Mouse (Mus musculus) liver, postnatal 0 days (tissue): ENCODE data around the gene Polr1a. TPM values are rescaled to one million over a fixed set of nuclear protein-coding genes. Genes with fewer than 3 reads are reported as not detected.

Source experiments
- ATAC-seq: fragments of 200-750 bp; cut with Nextera tagmentation; 2 replicates; pipeline ENCODE4 v1.8.0; 2017; ENCODE audit warnings: mild to moderate bottlenecking, moderate library complexity
- DNase-seq: peaks from one replicate; pipeline ENCODE4 v3.0.0-alpha.2; 2016
- H3K27ac ChIP-seq: fragments of 300-500 bp; sonication (generic); 2 replicates; pipeline ENCODE4 v1.5.1; 2014; ENCODE audit warnings: antibody characterized with exemption, moderate library complexity, mild to moderate bottlenecking, low read depth
- H3K27me3 ChIP-seq: fragments of 300-500 bp; sonication (generic); 2 replicates; pipeline ENCODE4 v1.6.1; 2014; ENCODE audit warnings: low read length, control low read depth, mixed read lengths; ENCODE audit not compliant: insufficient read depth
- H3K36me3 ChIP-seq: fragments of 300-500 bp; sonication (generic); replicated peaks from 2 replicates; pipeline ENCODE4 v1.6.1; 2014; ENCODE audit warnings: mild to moderate bottlenecking, control low read depth, low read length, moderate library complexity, mixed read lengths; ENCODE audit not compliant: insufficient read depth
- H3K4me1 ChIP-seq: fragments of 300-500 bp; sonication (generic); 2 replicates; pipeline ENCODE4 v1.6.1; 2014; ENCODE audit warnings: antibody characterized with exemption, mild to moderate bottlenecking, control low read depth; ENCODE audit not compliant: insufficient read depth
- H3K4me2 ChIP-seq: fragments of 300-500 bp; sonication (generic); 2 replicates; pipeline ENCODE4 v1.6.1; 2014; ENCODE audit warnings: low read depth, mild to moderate bottlenecking, low read length, moderate library complexity, mixed read lengths
- H3K4me3 ChIP-seq: fragments of 300-500 bp; sonication (generic); 2 replicates; pipeline ENCODE4 v1.5.1; 2014; ENCODE audit warnings: low read depth, low read length
- H3K9ac ChIP-seq: fragments of 300-500 bp; sonication (generic); replicated peaks from 2 replicates; pipeline ENCODE4 v1.6.1; 2014; ENCODE audit warnings: mild to moderate bottlenecking, moderate library complexity
- H3K9me3 ChIP-seq: fragments of 300-500 bp; sonication (generic); 2 replicates; pipeline ENCODE4 v1.6.1; 2016; ENCODE audit warnings: mild to moderate bottlenecking, control low read depth, low read length, mixed read lengths
- CTCF ChIP-seq: sonication (generic); IDR thresholded peaks from 2 replicates; pipeline ENCODE4 v1.5.1; 2016; ENCODE audit warnings: antibody characterized with exemption, low read depth
- EP300 ChIP-seq: IDR thresholded peaks from 2 replicates; pipeline ENCODE4 v1.6.1; 2016; ENCODE audit warnings: antibody characterized with exemption, low read depth, mild to moderate bottlenecking
- WGBS: fragments of 180-500 bp; shearing (Covaris S2); extraction: QIAGEN DNeasy Blood & Tissue Kit; methylation state at CpG from one replicate; pipeline ENCODE4 v1.1.7; 2014; ENCODE audit not compliant: insufficient replicate concordance; 5-methylcytosine and 5-hydroxymethylcytosine counted together
- polyA plus RNA-seq: library from polyadenylated mRNA; unstranded; fragments of >200 nt; fragmentation: Nextera tagmentation; extraction: Ambion mirVana; gene quantifications from 2 replicates; pipeline ENCODE4 v1.2.1, GENCODE M21; 2015

The Polr1a gene
- polyA plus RNA-seq, 1 experiment from 2014 or later: 10.0 TPM

DNA sequence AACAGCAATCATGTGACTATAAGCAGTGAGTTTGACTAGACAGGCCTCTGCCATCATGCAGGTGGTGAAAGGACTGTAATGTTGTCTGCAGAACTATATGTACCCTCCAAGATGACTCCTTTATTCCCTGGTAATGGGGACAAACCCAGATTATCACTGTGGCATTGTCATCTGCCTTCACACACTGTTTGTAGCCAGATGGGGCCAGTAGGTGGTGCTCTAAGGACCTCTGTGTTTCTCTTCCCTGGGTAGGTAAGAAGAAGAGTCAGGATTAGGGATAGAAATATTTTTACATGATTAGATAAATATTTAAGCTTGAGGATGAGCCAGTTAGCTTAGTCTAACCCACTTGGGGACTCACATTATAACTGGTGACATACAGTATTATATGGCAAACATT lies 19.1 kb downstream of the Polr1a start:
- DNase-seq (peak; percentile 70), ATAC-seq (0 out of 2 replicates have a peak, but pooled peaks have one; percentile 26)
- Histone ChIP-seq H3K4me1 (peaks cover 7% of the 10 kb centered on the region; the same call in 1 of the 2 replicates), H3K9me3 (no peaks in the 10 kb centered on the region), H3K27ac (no peak overlapping the region), H3K4me3 (no peak overlapping the region), H3K9ac (no peak overlapping the region), H3K4me2 (no peak overlapping the region), H3K36me3 (peaks cover 54% of the 10 kb centered on the region), H3K27me3 (no peaks in the 10 kb centered on the region)
- TF ChIP-seq EP300 (no peak), CTCF (peak; percentile 83)

DNA sequence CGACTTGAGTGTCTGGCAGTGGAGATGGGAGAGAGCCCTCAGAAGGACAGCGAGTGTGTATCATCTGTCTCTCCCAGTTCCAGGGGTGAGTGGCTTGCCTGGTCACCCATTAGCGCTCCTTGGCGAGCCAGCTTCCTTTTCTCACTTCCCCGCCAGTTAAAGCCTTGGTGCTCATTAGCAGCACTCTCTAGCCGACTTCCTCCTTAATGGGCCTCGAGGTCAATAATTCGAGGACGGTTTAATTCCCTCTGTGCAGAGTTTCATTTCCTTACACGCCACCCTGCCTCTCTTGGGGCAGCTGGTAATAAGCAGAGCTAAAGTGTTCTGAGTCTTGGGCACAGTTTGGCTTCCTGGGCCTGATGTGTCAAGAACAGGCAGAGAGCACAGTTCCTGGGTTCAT lies 21.2 kb downstream of the Polr1a start:
- peak; percentile 47; the same call in 1 of the 2 replicates for ATAC-seq
- peak; percentile 36 for DNase-seq
- H3K9me3 ChIP-seq: no peaks in the 10 kb centered on the region
- no peaks in the 10 kb centered on the region for H3K27me3 ChIP-seq
- H3K4me2 ChIP-seq: no peak overlapping the region
- H3K9ac ChIP-seq: no peak overlapping the region
- peaks cover 41% of the 10 kb centered on the region for H3K36me3 ChIP-seq
- 53% methylated on average over 10 of the region's 10 CpGs for WGBS
- TF ChIP-seq EP300 (no peak), CTCF (no peak)
- no peak overlapping the region for H3K4me3 ChIP-seq
- H3K4me1 ChIP-seq: peaks cover 12% of the 10 kb centered on the region; the same call in 1 of the 2 replicates
- H3K27ac ChIP-seq: peak overlapping the region; percentile 75

DNA sequence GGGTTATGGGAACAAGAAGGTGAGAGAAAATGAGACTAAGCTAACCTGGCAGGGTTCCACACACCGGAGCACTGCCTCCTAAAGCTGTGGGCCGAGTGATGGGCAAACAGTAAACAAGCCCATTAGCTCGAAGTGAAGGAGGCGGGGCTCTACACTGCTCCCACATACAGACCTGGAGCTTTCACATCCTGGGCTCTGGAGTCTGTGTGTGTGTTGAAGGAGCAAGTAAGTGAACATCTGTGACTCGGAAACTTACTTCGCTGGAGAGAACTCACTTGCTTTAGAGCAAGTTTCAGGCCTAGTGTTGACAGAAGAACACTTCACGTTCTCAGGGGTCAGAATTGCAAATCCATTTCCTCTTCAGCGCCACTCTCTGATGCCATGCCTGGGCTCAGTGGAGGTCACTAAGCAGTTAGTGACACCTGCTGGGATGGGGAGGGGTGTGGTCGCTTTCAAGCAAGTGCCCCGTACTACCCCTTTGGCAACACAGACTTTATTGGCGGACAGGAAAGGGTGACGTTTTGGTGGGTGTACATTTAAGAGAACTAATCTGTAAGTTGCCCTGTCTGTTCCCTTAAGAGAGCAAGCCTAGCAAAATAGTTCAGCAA lies 22.1 kb downstream of the Polr1a start:
- no peak for DNase-seq

DNA sequence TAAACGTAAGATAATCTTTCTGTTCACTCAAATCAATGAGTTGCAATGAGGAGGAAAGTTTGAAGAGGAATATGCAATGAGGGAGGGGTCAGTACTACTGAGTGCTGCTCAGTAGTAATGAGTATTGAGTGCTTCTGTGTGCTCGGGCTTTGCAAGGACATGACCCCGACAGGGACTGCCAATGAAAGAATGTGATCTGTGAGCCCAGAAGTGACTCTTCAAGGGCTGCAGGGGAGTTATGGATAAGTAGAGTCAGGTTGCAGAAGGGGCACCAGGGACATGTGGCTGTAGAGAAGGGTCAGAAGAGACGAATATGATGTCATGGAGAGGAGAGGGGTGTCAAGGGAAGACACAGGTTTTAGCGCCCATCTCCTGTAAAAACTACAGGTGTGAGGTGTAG lies 23.5 kb downstream of the Polr1a start:
- no peak overlapping the region for H3K4me3 ChIP-seq
- 70% methylated on average over 5 of the region's 5 CpGs for WGBS
- H3K36me3 ChIP-seq: peaks cover 47% of the 10 kb centered on the region
- no peaks in the 10 kb centered on the region for H3K27me3 ChIP-seq
- no peak overlapping the region for H3K9ac ChIP-seq
- peaks cover 12% of the 10 kb centered on the region; the same call in 1 of the 2 replicates for H3K4me1 ChIP-seq
- H3K4me2 ChIP-seq: no peak overlapping the region
- H3K27ac ChIP-seq: no peak overlapping the region
- no peaks in the 10 kb centered on the region for H3K9me3 ChIP-seq
- ATAC-seq: no peak
- no peak for DNase-seq
- TF ChIP-seq CTCF (no peak), EP300 (no peak)

More for the DNA sequence above, 22.1 kb downstream of the Polr1a start:
- WGBS: 68% methylated on average over 12 of the region's 12 CpGs
- TF ChIP-seq CTCF (no peak), EP300 (no peak)
- Histone ChIP-seq H3K4me3 (no peak overlapping the region), H3K9ac (no peak overlapping the region), H3K4me2 (no peak overlapping the region), H3K27ac (peak overlapping the region; percentile 75), H3K9me3 (no peaks in the 10 kb centered on the region), H3K27me3 (no peaks in the 10 kb centered on the region), H3K36me3 (peaks cover 45% of the 10 kb centered on the region), H3K4me1 (peaks cover 12% of the 10 kb centered on the region; the same call in 1 of the 2 replicates)
- peak; percentile 33; the same call in 1 of the 2 replicates for ATAC-seq

DNA sequence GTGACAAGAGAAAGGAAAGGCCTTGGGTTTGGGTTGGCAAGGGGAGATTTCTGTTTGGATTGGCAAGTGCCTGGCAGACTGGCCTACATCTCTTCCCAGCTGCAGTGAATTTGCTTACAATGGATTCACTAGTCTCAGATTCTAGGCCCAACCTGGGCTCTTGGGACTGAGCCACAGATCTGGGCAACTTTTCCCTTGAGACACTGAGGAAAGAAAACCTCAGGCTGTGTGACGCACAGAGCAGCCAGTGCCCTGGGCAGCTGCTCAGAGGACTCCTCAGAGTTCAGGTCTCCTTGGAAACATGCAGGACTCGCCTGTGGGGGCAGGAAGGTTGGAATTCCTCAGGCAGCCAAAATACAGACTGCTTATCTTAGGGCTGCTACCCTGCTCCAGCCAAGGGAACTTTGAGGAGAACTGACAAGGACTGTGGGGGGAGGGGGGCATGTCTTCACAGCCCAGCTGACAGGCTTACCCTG lies 25.3 kb downstream of the Polr1a start:
- no peaks in the 10 kb centered on the region for H3K9me3 ChIP-seq
- no peak overlapping the region for H3K4me3 ChIP-seq
- H3K9ac ChIP-seq: peak overlapping the region; percentile 7; the same call in 1 of the 2 replicates
- WGBS: 66% methylated on average over 2 of the region's 2 CpGs
- no peak overlapping the region for H3K4me2 ChIP-seq
- H3K27ac ChIP-seq: peak overlapping the region; percentile 64
- 0 out of 2 replicates have a peak, but pooled peaks have one; percentile 14 for ATAC-seq
- no peak for DNase-seq
- H3K4me1 ChIP-seq: peaks cover 12% of the 10 kb centered on the region; the same call in 1 of the 2 replicates
- H3K36me3 ChIP-seq: peaks cover 62% of the 10 kb centered on the region
- TF ChIP-seq CTCF (no peak), EP300 (no peak)
- no peaks in the 10 kb centered on the region for H3K27me3 ChIP-seq

DNA sequence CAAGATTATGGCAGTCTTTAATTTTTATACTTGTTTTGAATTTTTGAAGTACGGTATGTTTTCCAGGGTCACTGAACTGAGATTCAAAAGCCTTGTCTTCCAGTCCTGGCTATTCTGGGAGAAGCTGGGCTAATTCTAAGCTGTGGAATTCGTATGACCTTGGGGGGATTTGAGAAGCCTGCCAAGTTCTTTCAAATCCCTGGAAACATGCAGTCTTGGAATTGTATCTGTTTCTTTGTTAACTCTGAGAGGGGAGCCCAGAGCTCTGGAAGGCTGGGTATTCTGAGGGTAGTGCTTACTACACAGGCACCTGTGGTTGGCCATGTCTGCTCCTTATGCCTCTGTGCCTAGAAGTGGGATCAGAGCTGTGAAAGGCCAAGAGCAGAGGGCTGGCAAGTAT lies 26.9 kb downstream of the Polr1a start:
- WGBS: 77% methylated on average over 2 of the region's 2 CpGs
- Histone ChIP-seq H3K4me1 (peaks cover 8% of the 10 kb centered on the region; the same call in 1 of the 2 replicates), H3K27ac (peak overlapping the region; percentile 64; the same call in 1 of the 2 replicates), H3K4me3 (no peak overlapping the region), H3K9ac (no peak overlapping the region), H3K36me3 (peaks cover 64% of the 10 kb centered on the region), H3K9me3 (no peaks in the 10 kb centered on the region), H3K4me2 (no peak overlapping the region), H3K27me3 (no peaks in the 10 kb centered on the region)
- ATAC-seq: no peak
- TF ChIP-seq EP300 (no peak), CTCF (no peak)
- no peak for DNase-seq
